Mouse (Mus musculus): ENCODE measurements around the gene Ncdn.

- TF ChIP-seq CTCF (IDR thresholded peaks at IDR 0.05; ENCODE audit: low read depth, low read length) (no peak), POLR2A (IDR thresholded peaks at IDR 0.05; ENCODE audit: borderline replicate concordance, low read depth, low read length) (no peak)
Measured at GRCm38 (mm10) chr4:126753268-126754230, at the start of gene Ncdn, which contains the start of gene AU040320.
